Mouse (Mus musculus) midbrain, embryonic 13.5 days (tissue): Measurements from ENCODE around the gene Plce1. TPM values are rescaled to one million over a fixed set of nuclear protein-coding genes. Genes with fewer than 3 reads are reported as not detected.

Experiments used
- ATAC-seq: fragments of 200-750 bp; cut with Nextera tagmentation; 2 replicates; pipeline ENCODE4 v1.8.0; 2017; ENCODE audit warnings: mild to moderate bottlenecking, moderate TSS enrichment, moderate library complexity
- H3K27ac ChIP-seq: fragments of 300-500 bp; sonication (generic); 2 replicates; pipeline ENCODE4 v1.5.1; 2015; ENCODE audit warnings: inconsistent platforms, mild to moderate bottlenecking, moderate library complexity
- H3K27me3 ChIP-seq: fragments of 300-500 bp; sonication (generic); 2 replicates; pipeline ENCODE4 v1.6.1; 2015; ENCODE audit warnings: mild to moderate bottlenecking, inconsistent platforms
- H3K36me3 ChIP-seq: fragments of 300-500 bp; sonication (generic); 2 replicates; pipeline ENCODE4 v1.6.1; 2015; ENCODE audit warnings: mild to moderate bottlenecking, inconsistent platforms
- H3K4me1 ChIP-seq: fragments of 300-500 bp; sonication (generic); replicated peaks from 2 replicates; pipeline ENCODE4 v1.6.1; 2015; ENCODE audit warnings: inconsistent platforms
- H3K4me2 ChIP-seq: fragments of 300-500 bp; sonication (generic); replicated peaks from 2 replicates; pipeline ENCODE4 v1.6.1; 2015; ENCODE audit warnings: moderate library complexity, mild to moderate bottlenecking, inconsistent platforms
- H3K4me3 ChIP-seq: fragments of 300-500 bp; sonication (generic); replicated peaks from 2 replicates; pipeline ENCODE4 v1.5.1; 2015; ENCODE audit warnings: mild to moderate bottlenecking, inconsistent platforms
- H3K9ac ChIP-seq: fragments of 300-500 bp; sonication (generic); replicated peaks from 2 replicates; pipeline ENCODE4 v1.6.1; 2015; ENCODE audit warnings: mild to moderate bottlenecking, inconsistent platforms
- H3K9me3 ChIP-seq: fragments of 300-500 bp; sonication (generic); 2 replicates; pipeline ENCODE4 v1.6.1; 2016; ENCODE audit warnings: mild to moderate bottlenecking, inconsistent platforms
- WGBS: fragments of 180-500 bp; shearing (Covaris S2); methylation state at CpG from one replicate; pipeline ENCODE4 v1.1.7; 2015; 5-methylcytosine and 5-hydroxymethylcytosine counted together
- polyA plus RNA-seq: library from polyadenylated mRNA; unstranded; fragments of >200 nt; fragmentation: Nextera tagmentation; extraction: Ambion mirVana; gene quantifications from 2 replicates; pipeline ENCODE4 v1.2.1, GENCODE M21; 2015

Gene Plce1
- polyA plus RNA-seq, 1 experiment from 2014 or later, result 4.3 TPM

GRCm38 (mm10) chr19:38478286-38478685 lies 2.6 kb upstream of the Plce1 start:
- H3K36me3 ChIP-seq, result no peaks in the 10 kb centered on the region
- no peak for ATAC-seq
- WGBS, result 44% methylated on average over 5 of the region's 5 CpGs
- H3K9me3 ChIP-seq, result no peaks in the 10 kb centered on the region
- H3K27ac ChIP-seq, result peak overlapping the region; percentile 14; the same call in 1 of the 2 replicates
- H3K4me1 ChIP-seq, result peaks cover 48% of the 10 kb centered on the region
- H3K4me3 ChIP-seq, result no peak overlapping the region
- H3K9ac ChIP-seq, result no peak overlapping the region
- peaks cover 42% of the 10 kb centered on the region for H3K27me3 ChIP-seq
- H3K4me2 ChIP-seq, result no peak overlapping the region

- peaks cover 49% of the 10 kb centered on the region for H3K27me3 ChIP-seq
- peak overlapping the region; percentile 19 for H3K4me2 ChIP-seq
- no peak overlapping the region for H3K9ac ChIP-seq
- H3K9me3 ChIP-seq, result no peaks in the 10 kb centered on the region
- ATAC-seq, result peak; percentile 74
- H3K4me1 ChIP-seq, result peaks cover 48% of the 10 kb centered on the region
- peak overlapping the region; percentile 25 for H3K27ac ChIP-seq
- H3K36me3 ChIP-seq, result no peaks in the 10 kb centered on the region
- WGBS, result 7% methylated on average over 7 of the region's 7 CpGs
- H3K4me3 ChIP-seq, result no peak overlapping the region
Observed at GRCm38 (mm10) chr19:38478948-38479347, 2.0 kb upstream of the Plce1 start.

GRCm38 (mm10) chr19:38479473-38479872 lies 1.4 kb upstream of the Plce1 start:
- Histone ChIP-seq H3K36me3 (no peaks in the 10 kb centered on the region), H3K27me3 (peaks cover 54% of the 10 kb centered on the region), H3K9me3 (no peaks in the 10 kb centered on the region), H3K4me1 (peaks cover 48% of the 10 kb centered on the region), H3K9ac (no peak overlapping the region), H3K27ac (peak overlapping the region; percentile 25), H3K4me3 (no peak overlapping the region), H3K4me2 (peak overlapping the region; percentile 98; the same call in 1 of the 2 replicates)
- no peak for ATAC-seq
- WGBS, result 81% methylated on average over 5 of the region's 5 CpGs

GRCm38 (mm10) chr19:38480156-38480720 lies 671 bp upstream of the Plce1 start:
- 12% methylated on average over 12 of the region's 12 CpGs for WGBS
- Histone ChIP-seq H3K9me3 (no peaks in the 10 kb centered on the region), H3K36me3 (no peaks in the 10 kb centered on the region), H3K4me1 (peaks cover 48% of the 10 kb centered on the region), H3K9ac (peak overlapping the region; percentile 69), H3K27me3 (peaks cover 62% of the 10 kb centered on the region), H3K4me2 (peak overlapping the region; percentile 98), H3K4me3 (peak overlapping the region; percentile 66), H3K27ac (no peak overlapping the region)
- no peak for ATAC-seq

GRCm38 (mm10) chr19:38481906-38482305 lies 997 bp downstream of the Plce1 start:
- Histone ChIP-seq H3K27ac (no peak overlapping the region), H3K27me3 (peaks cover 72% of the 10 kb centered on the region), H3K36me3 (no peaks in the 10 kb centered on the region), H3K4me3 (peak overlapping the region; percentile 66), H3K9ac (peak overlapping the region; percentile 39), H3K4me2 (peak overlapping the region; percentile 98), H3K9me3 (no peaks in the 10 kb centered on the region), H3K4me1 (peaks cover 58% of the 10 kb centered on the region)
- no peak for ATAC-seq
- 9% methylated on average over 8 of the region's 8 CpGs for WGBS

GRCm38 (mm10) chr19:38482406-38483181 lies 1.7 kb downstream of the Plce1 start:
- peak overlapping the region; percentile 66 for H3K4me3 ChIP-seq
- H3K27me3 ChIP-seq, result peaks cover 79% of the 10 kb centered on the region
- H3K36me3 ChIP-seq, result no peaks in the 10 kb centered on the region
- H3K27ac ChIP-seq, result no peak overlapping the region
- ATAC-seq, result no peak
- WGBS, result 22% methylated on average over 19 of the region's 19 CpGs
- H3K4me2 ChIP-seq, result peak overlapping the region; percentile 98
- peaks cover 62% of the 10 kb centered on the region for H3K4me1 ChIP-seq
- H3K9ac ChIP-seq, result peak overlapping the region; percentile 39
- H3K9me3 ChIP-seq, result no peaks in the 10 kb centered on the region

GRCm38 (mm10) chr19:38485779-38486555 lies 5.1 kb downstream of the Plce1 start:
- 0 out of 2 replicates have a peak, but pooled peaks have one; percentile 15 for ATAC-seq
- no peak overlapping the region for H3K4me2 ChIP-seq
- H3K4me1 ChIP-seq, result peaks cover 47% of the 10 kb centered on the region
- 11% methylated on average over 11 of the region's 11 CpGs for WGBS
- H3K36me3 ChIP-seq, result no peaks in the 10 kb centered on the region
- no peak overlapping the region for H3K4me3 ChIP-seq
- H3K27me3 ChIP-seq, result peaks cover 57% of the 10 kb centered on the region
- H3K9ac ChIP-seq, result no peak overlapping the region
- no peaks in the 10 kb centered on the region for H3K9me3 ChIP-seq
- H3K27ac ChIP-seq, result no peak overlapping the region

- ATAC-seq, result peak; percentile 50; the same call in 1 of the 2 replicates
- peaks cover 33% of the 10 kb centered on the region for H3K4me1 ChIP-seq
- H3K9ac ChIP-seq, result no peak overlapping the region
- 16% methylated on average over 4 of the region's 4 CpGs for WGBS
- peaks cover 45% of the 10 kb centered on the region for H3K27me3 ChIP-seq
- H3K27ac ChIP-seq, result no peak overlapping the region
- no peak overlapping the region for H3K4me3 ChIP-seq
- no peaks in the 10 kb centered on the region for H3K9me3 ChIP-seq
- no peaks in the 10 kb centered on the region for H3K36me3 ChIP-seq
- H3K4me2 ChIP-seq, result no peak overlapping the region
Observed at GRCm38 (mm10) chr19:38487501-38487900, 6.6 kb downstream of the Plce1 start.

GRCm38 (mm10) chr19:38488103-38488912 lies 7.4 kb downstream of the Plce1 start:
- H3K4me1 ChIP-seq, result peaks cover 29% of the 10 kb centered on the region
- H3K9ac ChIP-seq, result no peak overlapping the region
- peak; percentile 79 for ATAC-seq
- H3K27ac ChIP-seq, result 0 out of 2 replicates have a peak overlapping the region, but pooled peaks have one; percentile 36
- H3K27me3 ChIP-seq, result peaks cover 37% of the 10 kb centered on the region
- no peak overlapping the region for H3K4me3 ChIP-seq
- no peaks in the 10 kb centered on the region for H3K36me3 ChIP-seq
- 20% methylated on average over 9 of the region's 9 CpGs for WGBS
- H3K9me3 ChIP-seq, result no peaks in the 10 kb centered on the region
- H3K4me2 ChIP-seq, result no peak overlapping the region

GRCm38 (mm10) chr19:38498233-38498632 lies 17.3 kb downstream of the Plce1 start:
- Histone ChIP-seq H3K36me3 (no peaks in the 10 kb centered on the region), H3K9me3 (no peaks in the 10 kb centered on the region), H3K9ac (no peak overlapping the region), H3K4me3 (no peak overlapping the region), H3K4me1 (no peaks in the 10 kb centered on the region), H3K27ac (no peak overlapping the region), H3K27me3 (no peaks in the 10 kb centered on the region), H3K4me2 (no peak overlapping the region)
- no peak for ATAC-seq
- 86% methylated on average over 5 of the region's 5 CpGs for WGBS

- WGBS, result 79% methylated on average over 3 of the region's 3 CpGs
- ATAC-seq, result no peak
Observed at GRCm38 (mm10) chr19:38504597-38504996, 23.7 kb downstream of the Plce1 start.

More at GRCm38 (mm10) chr19:38504597-38504996, 23.7 kb downstream of the Plce1 start:
- H3K4me1 ChIP-seq, result no peaks in the 10 kb centered on the region
- H3K27me3 ChIP-seq, result no peaks in the 10 kb centered on the region
- no peaks in the 10 kb centered on the region for H3K36me3 ChIP-seq
- H3K9me3 ChIP-seq, result no peaks in the 10 kb centered on the region
- no peak overlapping the region for H3K9ac ChIP-seq
- no peak overlapping the region for H3K27ac ChIP-seq
- no peak overlapping the region for H3K4me2 ChIP-seq
- H3K4me3 ChIP-seq, result no peak overlapping the region
